Mouse (Mus musculus) kidney, postnatal 4 days (tissue): ENCODE measurements around the gene Cda.

Experiments used
- DNase-seq, 2 experiments: peaks; one replicate each; pipeline ENCODE4 v3.0.0; 2021; ENCODE audit warnings: mixed read lengths in 2 of 2

Cda gene

GRCm38 (mm10) chr4:138304340-138305104, 63.3 kb downstream of the Cda start, which contains the start of gene Ddost:
TSS of gene Ddost (plus strand) at chr4:138304730.
- DNase-seq = peak; percentile 98 to 99

- no peak for DNase-seq
These were observed 64.0 kb downstream of the Cda start for GRCm38 (mm10) chr4:138303742-138304141.

- DNase-seq = no peak
These were observed 64.8 kb downstream of the Cda start for GRCm38 (mm10) chr4:138303011-138303410.

- DNase-seq = no peak
These were observed 66.5 kb downstream of the Cda start for GRCm38 (mm10) chr4:138301271-138301780.

GRCm38 (mm10) chr4:138293949-138294550, 73.7 kb downstream of the Cda start:
- no peak for DNase-seq

- no peak for DNase-seq
These were observed 74.4 kb downstream of the Cda start for GRCm38 (mm10) chr4:138293261-138293948.

- no peak for DNase-seq
These were observed 75.8 kb downstream of the Cda start for GRCm38 (mm10) chr4:138292028-138292427.

GRCm38 (mm10) chr4:138288691-138289090, 79.1 kb downstream of the Cda start:
- DNase-seq = no peak
